Mouse (Mus musculus): ENCODE measurements at regions not wholly inside any gene's neighbourhood (a gene's known extent, or its start where the extent isn't known, plus 50 kb on each side); places are given as distances from the start of the nearest gene placed in this dataset.

DNA sequence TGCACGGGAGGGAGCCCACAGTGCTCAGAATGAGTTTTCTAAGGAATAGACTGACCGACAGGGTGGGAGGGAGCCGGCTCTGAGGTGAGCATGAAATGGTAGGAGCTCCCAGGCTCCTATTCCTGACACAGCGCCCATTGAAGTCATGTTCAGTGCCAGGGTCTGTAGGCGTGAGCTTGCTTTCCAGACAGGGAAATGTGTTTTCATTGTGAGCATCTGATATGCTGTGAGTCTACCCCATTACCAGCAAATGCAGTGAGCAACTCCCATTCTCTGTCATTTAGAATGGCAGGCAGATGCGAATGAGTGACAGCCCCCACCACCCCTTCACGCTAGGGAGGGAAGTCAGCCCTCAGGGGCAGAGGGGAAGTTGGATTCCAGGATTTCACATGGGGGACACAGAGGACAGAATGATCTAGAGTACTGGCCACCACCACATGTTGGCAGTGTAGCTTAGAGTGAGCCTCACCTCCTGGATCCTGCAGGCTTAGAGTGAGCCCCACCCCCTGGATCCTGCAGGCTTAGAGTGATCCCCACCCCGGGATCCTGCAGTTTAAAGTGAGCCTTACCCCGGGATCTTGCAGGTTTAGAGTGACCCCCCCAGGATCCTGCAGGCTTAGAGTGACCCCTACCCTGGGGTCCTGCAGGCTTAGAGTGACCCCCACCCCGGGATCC is 283.2 kb upstream of the Eef2kmt start:
- DNase-seq (ENCODE audit: low spot score in 2 of 2): peak; percentile 49 to 65

- peak in 1 of 2 experiments; percentile 44 for DNase-seq (ENCODE audit: low spot score in 2 of 2)
Observed at GRCm38 (mm10) chr16:5537286-5538204, 281.8 kb upstream of the Eef2kmt start.

DNA sequence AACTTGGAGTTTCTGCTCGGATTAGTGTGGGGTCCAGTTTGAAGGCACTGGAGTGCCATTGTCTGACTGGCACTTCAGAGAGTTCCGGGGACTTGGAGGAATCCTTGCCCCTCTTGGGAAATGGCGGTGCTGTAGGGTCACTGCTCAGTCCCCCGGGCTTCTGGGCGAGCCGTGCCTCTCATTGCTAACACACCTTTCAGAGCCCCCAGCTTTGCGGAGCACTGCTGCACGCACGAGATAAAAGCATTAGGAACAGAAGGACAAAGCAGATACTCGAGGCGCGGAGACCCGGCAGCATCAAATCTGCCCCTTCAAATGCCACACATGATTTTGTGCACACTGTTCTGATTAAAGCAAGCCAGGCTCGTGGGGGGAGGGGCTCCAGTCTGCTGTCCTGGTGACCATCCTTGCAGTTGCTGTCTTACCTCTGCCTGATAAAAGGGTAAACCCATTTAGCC is 280.8 kb upstream of the Eef2kmt start:
- DNase-seq (ENCODE audit: low spot score in 2 of 2): no peak

- DNase-seq (ENCODE audit: low spot score in 2 of 2): no peak
Observed at GRCm38 (mm10) chr16:5535414-5535813, 279.6 kb upstream of the Eef2kmt start.

GRCm38 (mm10) chr16:5534862-5535261 is 279.1 kb upstream of the Eef2kmt start:
- DNase-seq (ENCODE audit: low spot score in 2 of 2): peak; percentile 34 to 55

DNA sequence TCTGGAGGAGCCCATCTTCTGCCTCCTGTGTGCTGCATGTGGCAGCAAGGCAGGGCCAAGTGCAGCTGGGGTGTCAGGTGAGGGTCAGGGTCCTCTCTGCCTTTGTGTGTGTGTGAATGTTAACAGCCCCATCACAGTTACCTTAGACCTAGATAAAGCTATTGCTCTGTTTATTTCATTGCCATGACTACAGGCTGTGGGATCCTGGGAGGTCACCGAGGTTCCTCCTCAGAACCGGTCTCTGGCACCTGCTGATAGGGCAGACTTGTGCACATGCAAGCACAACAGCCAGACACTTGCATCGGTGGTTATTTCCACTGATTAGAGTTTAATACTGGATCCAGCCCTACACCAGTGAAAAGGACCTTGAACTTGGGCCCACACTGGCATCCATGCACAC is 278.6 kb upstream of the Eef2kmt start:
- DNase-seq (ENCODE audit: low spot score in 2 of 2): no peak

GRCm38 (mm10) chr16:5532281-5532680 is 276.5 kb upstream of the Eef2kmt start:
- DNase-seq (ENCODE audit: low spot score in 2 of 2): no peak

DNA sequence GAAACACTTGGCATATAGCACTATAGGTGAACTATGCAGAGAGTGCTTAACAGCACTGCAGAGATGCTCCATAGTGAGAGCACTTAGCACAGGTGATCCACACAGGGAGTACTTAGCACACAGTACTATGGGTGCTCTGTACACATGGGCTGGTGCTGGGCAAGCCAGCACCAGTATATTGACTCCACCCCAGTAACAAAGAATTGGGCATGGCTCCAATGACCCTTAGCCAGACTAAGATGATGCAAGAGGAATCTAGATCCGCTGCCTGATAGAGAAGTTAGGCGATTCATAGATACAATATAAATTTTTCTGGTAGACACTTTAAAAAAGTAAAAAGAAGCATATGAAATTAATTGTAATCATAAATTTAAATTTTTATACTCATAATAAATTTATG is 274.0 kb upstream of the Eef2kmt start:
- DNase-seq (ENCODE audit: low spot score in 2 of 2): no peak

GRCm38 (mm10) chr16:5527936-5528335 is 272.2 kb upstream of the Eef2kmt start:
- no peak for DNase-seq (ENCODE audit: low spot score in 2 of 2)

DNA sequence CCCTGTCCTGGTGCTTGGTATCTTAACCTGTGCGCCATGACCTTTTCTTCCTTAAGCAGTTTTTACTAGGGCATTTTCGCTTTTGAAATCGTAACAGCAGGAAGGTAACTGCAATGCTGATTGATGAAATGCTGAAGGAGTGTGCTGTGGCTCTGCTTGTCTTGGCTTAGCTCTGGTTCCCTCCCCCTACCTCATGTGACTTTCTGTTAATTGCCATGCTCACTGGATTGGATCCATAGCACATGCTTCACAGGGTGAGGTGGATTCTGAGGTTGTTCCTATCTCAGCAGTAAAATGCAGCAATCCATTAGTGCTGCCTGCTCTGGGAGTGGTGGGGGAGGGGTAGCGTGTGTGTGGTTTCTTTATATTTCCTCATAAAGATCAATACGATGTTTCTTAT is 268.6 kb upstream of the Eef2kmt start:
- DNase-seq (ENCODE audit: low spot score in 2 of 2): no peak

- no peak for DNase-seq (ENCODE audit: low spot score in 2 of 2)
Observed at GRCm38 (mm10) chr16:5523402-5524021, 267.7 kb upstream of the Eef2kmt start.

GRCm38 (mm10) chr16:5517746-5518145 is 262.0 kb upstream of the Eef2kmt start:
- no peak for DNase-seq (ENCODE audit: low spot score in 2 of 2)

DNA sequence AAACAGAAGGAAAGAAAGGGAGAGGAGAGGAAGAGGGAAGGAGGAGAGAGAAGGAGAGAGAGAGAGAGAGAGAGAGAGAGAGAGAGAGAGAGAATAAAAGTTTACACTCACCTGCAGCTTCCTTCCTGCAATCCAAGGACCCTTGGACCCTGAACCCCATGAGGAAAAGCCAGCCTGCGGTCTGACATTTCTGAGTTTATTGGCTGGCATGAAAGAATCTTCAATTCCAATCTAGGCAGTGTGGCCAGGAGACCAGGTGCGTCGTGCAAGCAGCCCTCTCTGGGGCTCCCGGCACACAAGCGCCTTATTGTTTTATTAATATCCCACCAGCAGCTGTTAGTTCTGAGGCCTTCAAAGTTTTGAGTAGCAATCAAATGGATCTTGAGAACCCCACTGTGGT is 260.1 kb upstream of the Eef2kmt start:
- DNase-seq (ENCODE audit: low spot score in 2 of 2): no peak

GRCm38 (mm10) chr16:5507261-5507660 is 251.5 kb upstream of the Eef2kmt start:
- DNase-seq (ENCODE audit: low spot score in 2 of 2): peak in 1 of 2 experiments; percentile 37

GRCm38 (mm10) chr16:5501961-5502360 is 246.2 kb upstream of the Eef2kmt start:
- DNase-seq (ENCODE audit: low spot score in 2 of 2): peak; percentile 15

DNA sequence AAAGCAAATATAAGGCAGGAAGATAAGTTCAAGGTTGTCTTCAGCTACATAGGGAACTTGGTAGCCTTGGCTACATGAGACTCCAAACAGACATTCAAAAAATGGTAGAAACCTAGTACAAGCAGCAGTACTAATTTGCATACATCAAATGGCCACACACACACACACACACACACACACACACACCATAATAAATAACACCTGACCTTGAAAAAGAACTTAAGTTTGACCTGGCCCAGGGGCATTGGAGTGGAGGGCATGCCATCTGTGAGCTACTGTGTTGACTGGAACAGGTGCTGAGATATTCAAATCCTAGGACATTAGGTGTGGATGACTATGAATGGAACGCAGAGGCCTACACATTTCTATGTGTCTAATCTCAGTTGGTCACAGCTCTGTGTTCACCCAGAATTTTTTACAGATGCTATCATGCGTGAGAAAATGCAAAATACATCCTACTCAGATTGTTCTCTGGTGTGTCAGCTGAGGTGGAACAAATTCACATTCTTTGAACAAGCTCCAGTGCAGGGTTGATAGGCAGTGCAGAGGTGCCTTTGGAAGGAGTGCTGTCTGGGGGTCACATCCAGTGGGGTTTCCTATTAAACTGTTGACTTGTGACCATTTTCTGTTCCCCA is 240.4 kb upstream of the Eef2kmt start:
- DNase-seq (ENCODE audit: low spot score in 2 of 2): no peak

DNA sequence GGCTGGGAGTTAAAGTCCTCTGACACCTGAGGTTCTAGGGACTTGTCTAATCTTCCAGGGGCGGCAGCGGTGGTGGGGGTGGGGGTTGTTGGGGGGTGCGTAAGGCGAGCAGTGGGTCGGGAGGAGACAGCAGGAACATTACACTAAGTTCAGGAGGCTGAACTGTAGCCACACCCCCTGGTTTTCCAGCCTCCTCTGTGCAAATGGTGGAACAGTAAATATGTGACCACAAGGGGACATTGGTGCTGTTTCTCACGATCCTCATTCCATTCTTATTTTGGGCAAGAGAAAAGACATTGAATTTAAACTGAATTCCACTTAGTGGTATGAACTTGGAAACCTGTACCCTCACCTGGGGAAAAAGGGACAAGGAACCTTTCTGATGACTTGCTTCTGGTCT is 237.6 kb upstream of the Eef2kmt start:
- DNase-seq (ENCODE audit: low spot score in 2 of 2): no peak

DNA sequence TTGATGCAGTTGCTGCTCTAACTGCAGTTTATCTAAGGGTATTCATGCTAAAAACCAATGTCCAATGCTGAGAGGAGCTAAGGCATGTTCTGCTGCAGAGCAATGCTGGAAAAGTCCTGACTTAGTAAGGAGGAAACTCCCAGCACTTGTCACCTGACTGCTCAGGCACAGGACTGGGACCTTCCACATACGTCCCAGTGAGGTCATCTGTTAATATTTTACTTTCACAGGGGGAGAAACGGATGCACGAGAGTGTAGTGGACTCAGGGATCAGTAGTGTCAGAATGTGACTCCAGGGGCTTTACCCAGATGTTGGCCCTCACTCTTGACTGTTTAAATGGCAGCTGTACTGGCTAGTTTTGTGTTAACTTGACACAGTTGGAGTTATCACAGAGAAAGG is 231.5 kb upstream of the Eef2kmt start:
- no peak for DNase-seq (ENCODE audit: low spot score in 2 of 2)

GRCm38 (mm10) chr16:5483337-5483736 is 227.6 kb upstream of the Eef2kmt start:
- DNase-seq (ENCODE audit: low spot score in 2 of 2): no peak

DNA sequence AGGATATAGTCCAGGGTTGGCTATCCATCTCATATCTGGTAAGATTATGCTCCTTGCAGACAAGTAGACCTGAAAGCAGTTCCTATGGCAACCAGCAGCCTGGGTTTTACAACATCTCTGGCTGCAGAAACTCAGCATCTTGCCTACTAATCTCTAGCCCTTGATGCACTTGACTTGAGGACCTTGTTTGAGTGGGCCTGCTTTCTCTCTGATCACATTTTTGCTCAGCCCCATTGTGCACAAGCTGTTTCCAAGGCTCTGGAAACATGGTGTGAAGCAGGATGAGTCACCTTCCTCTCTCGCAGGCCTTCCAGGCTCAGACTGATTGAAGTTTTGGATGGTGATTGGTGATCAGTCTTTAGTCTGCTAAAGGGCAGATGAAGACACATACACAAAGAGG is 224.4 kb upstream of the Eef2kmt start:
- peak; percentile 23 to 34 for DNase-seq (ENCODE audit: low spot score in 2 of 2)

GRCm38 (mm10) chr16:5478970-5479369 is 223.2 kb upstream of the Eef2kmt start:
- no peak for DNase-seq (ENCODE audit: low spot score in 2 of 2)

GRCm38 (mm10) chr16:5471321-5471720 is 215.5 kb upstream of the Eef2kmt start:
- peak in 1 of 2 experiments; percentile 51 for DNase-seq (ENCODE audit: low spot score in 2 of 2)
